Mouse (Mus musculus) embryonic facial prominence, embryonic 14.5 days (tissue): ENCODE data around the gene Cpne2. TPM values are rescaled to one million over a fixed set of nuclear protein-coding genes. Genes with fewer than 3 reads are reported as not detected.

Source experiments
- ATAC-seq: fragments of 200-750 bp; cut with Nextera tagmentation; 2 replicates; pipeline ENCODE4 v1.8.0; 2017; ENCODE audit warnings: low read depth, moderate number of reproducible peaks, moderate TSS enrichment
- DNase-seq: peaks from one replicate; pipeline ENCODE4 v3.0.0-alpha.2; 2015; ENCODE audit warnings: low spot score
- H3K27ac ChIP-seq: fragments of 300-500 bp; sonication (generic); replicated peaks from 2 replicates; pipeline ENCODE4 v1.5.1; 2014; ENCODE audit warnings: low read depth, mild to moderate bottlenecking, low read length, moderate library complexity
- H3K27me3 ChIP-seq: fragments of 300-500 bp; sonication (generic); replicated peaks from 2 replicates; pipeline ENCODE4 v1.6.1; 2014; ENCODE audit warnings: low read length; ENCODE audit not compliant: control insufficient read depth, insufficient read depth
- H3K36me3 ChIP-seq: fragments of 300-500 bp; sonication (generic); 2 replicates; pipeline ENCODE4 v1.6.1; 2014; ENCODE audit warnings: low read length, mixed read lengths; ENCODE audit not compliant: control insufficient read depth, insufficient read depth
- H3K4me1 ChIP-seq: fragments of 300-500 bp; sonication (generic); 2 replicates; pipeline ENCODE4 v1.6.1; 2014; ENCODE audit warnings: antibody characterized with exemption, low read length; ENCODE audit not compliant: control insufficient read depth, insufficient read depth
- H3K4me2 ChIP-seq: fragments of 300-500 bp; sonication (generic); 2 replicates; pipeline ENCODE4 v1.6.1; 2014; ENCODE audit warnings: low read depth, mild to moderate bottlenecking, low read length, moderate library complexity, mixed read lengths
- H3K4me3 ChIP-seq: fragments of 300-500 bp; sonication (generic); 2 replicates; pipeline ENCODE4 v1.5.1; 2014; ENCODE audit warnings: low read depth, mild to moderate bottlenecking, low read length
- H3K9ac ChIP-seq: fragments of 300-500 bp; sonication (generic); 2 replicates; pipeline ENCODE4 v1.6.1; 2014; ENCODE audit warnings: low read depth, mild to moderate bottlenecking, low read length, moderate library complexity, mixed read lengths
- H3K9me3 ChIP-seq: fragments of 300-500 bp; sonication (generic); 2 replicates; pipeline ENCODE4 v1.6.1; 2016; ENCODE audit warnings: low read length; ENCODE audit not compliant: control insufficient read depth
- WGBS: fragments of 180-500 bp; shearing (Covaris S2); extraction: QIAGEN DNeasy Blood & Tissue Kit; methylation state at CpG from one replicate; pipeline ENCODE4 v1.1.7; 2014; 5-methylcytosine and 5-hydroxymethylcytosine counted together
- microRNA-seq: library from miRNA; unstranded; fragments of <30 nt; microRNA quantifications from one replicate; pipeline ENCODE4, GENCODE M21; 2016; ENCODE audit warnings: borderline number of aligned reads
- polyA plus RNA-seq: library from polyadenylated mRNA; unstranded; fragments of >200 nt; fragmentation: Nextera tagmentation; extraction: Ambion mirVana; gene quantifications from 2 replicates; pipeline ENCODE4 v1.2.1, GENCODE M21; 2014

Gene Cpne2
- polyA plus RNA-seq, 1 experiment from 2014 or later: 12.4 TPM

DNA sequence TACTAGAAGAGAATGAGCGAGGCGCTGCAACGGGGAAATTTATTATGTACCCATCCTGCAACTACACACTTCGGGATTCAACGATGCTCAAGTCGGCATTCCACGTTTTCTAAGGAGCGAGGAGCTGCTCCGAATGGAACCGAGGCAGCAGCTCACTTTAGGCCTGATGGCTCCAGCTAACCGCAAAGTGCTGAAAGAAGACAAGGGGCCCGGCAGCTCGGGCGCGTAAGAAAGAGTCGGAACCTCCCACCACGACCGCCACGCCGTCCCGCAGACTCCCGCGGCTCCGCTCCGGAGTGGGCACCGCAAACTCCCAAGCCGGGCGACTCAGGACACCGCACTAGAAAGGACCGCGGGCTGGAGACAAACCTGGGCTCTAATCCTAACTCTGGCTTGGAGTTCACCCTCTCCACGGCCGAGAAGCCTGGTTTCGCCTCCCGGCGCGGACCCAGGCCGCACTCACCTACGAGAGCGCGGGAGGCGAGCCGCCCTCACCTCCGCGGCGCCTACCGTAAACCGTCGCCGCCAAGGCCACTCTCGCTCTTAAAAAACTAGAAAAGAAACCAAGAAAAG is 68.3 kb downstream of the Cpne2 start:
- ATAC-seq (peak; percentile 12), DNase-seq (no peak)

DNA sequence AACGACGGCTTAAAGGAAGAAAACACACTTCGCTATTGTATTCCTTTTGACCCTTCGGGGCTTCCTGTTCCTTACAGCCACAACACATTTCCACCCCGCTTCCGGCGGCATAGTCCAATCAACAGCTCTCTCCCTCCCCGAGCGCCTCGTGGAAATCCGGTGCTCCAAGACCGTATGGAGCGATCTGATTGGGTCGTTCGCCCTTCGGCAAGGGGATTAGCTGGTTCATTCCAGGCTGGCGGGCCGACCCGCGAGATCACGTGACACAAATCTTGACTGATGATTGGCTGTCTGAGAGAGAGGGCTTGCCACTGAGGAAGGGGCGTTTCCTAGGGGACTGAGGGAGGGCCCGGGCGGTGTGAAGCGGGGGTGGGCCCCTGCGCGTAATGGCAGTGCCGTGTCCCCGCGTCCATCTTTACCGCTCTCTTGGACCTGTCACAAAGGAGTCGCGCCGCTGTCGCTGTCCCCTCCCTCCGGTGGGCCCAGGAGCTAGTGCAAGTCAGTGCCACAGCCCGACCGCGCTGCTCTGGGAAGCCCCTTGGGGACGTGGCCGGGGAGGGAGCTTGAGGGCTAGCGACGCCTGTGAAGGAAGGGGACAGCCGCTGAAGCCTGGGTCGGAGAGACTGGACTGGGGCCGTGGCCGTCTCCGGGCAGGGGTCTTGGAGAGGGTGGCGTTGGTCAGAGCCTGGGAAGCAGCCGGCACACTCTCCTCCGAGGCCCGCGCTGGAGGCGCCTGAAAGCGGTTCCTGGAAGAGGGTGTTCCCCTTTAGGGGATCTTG is 69.0 kb downstream of the Cpne2 start, which contains the start of the genes Rspry1 and Fam192a:
Gene Rspry1, plus strand, starts transcription at position 331 of the 779 bp plus-strand sequence.
Gene Fam192a, minus strand, starts transcription at position 391 of the 779 bp plus-strand sequence.
- Histone ChIP-seq H3K9ac (peak within 1 kb of the TSS; percentile 94), H3K4me3 (peak within 1 kb of the TSS; percentile 94), H3K9me3 (no peaks in the 10 kb centered on the region), H3K27me3 (no peaks in the 10 kb centered on the region), H3K27ac (peak within 1 kb of the TSS; percentile 94), H3K4me1 (peaks cover 19% of the 10 kb centered on the region), H3K4me2 (peak within 1 kb of the TSS; percentile 92), H3K36me3 (no peaks in the 10 kb centered on the region)
- DNase-seq (peak; percentile 100), ATAC-seq (peak; percentile 100)
- WGBS: under 1% methylated on average over 48 of the region's 55 CpGs

More for the DNA sequence above, 68.3 kb downstream of the Cpne2 start:
- Histone ChIP-seq H3K27me3 (no peaks in the 10 kb centered on the region), H3K27ac (peak overlapping the region; percentile 94), H3K36me3 (no peaks in the 10 kb centered on the region), H3K4me2 (peak overlapping the region; percentile 92), H3K9me3 (no peaks in the 10 kb centered on the region), H3K4me1 (peaks cover 19% of the 10 kb centered on the region), H3K9ac (peak overlapping the region; percentile 92), H3K4me3 (peak overlapping the region; percentile 94)
- WGBS: under 1% methylated on average over 49 of the region's 51 CpGs

DNA sequence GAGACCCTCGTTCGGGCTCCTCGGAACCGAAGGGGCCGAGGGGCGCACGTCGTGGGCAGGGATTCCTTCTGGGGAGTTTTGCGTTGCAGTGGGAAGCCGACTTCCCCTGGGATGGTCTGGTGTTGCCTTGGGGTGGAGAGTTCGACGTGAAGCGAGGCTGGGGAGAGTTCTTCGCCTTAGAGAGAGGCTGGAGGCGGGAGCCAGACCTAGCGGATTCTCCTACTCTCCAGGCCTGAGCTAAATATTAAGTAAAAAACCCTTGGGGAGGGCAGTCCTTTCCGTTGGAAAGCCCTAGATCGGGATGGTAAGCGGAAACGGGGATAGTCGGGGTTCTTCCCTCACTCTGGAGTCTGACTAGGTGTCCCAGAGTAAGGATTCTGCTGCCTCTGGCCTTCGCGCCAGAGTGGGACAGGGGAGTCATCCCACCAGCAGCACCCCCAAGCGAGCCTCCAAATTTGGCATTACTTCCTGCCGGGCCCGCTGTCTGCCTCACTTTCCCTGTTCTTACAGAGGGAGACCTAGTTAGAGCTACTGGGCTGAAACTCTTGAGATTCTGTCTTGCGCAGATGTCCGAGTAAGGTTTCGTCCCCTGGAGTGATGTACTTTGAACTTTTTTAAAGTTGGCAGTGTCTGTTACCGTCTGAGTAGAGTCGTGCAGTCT is 69.8 kb downstream of the Cpne2 start:
- Histone ChIP-seq H3K4me2 (peak overlapping the region; percentile 87), H3K27ac (peak overlapping the region; percentile 86), H3K4me3 (peak overlapping the region; percentile 94), H3K27me3 (no peaks in the 10 kb centered on the region), H3K4me1 (peaks cover 19% of the 10 kb centered on the region), H3K9me3 (no peaks in the 10 kb centered on the region), H3K36me3 (peaks cover 4% of the 10 kb centered on the region), H3K9ac (peak overlapping the region; percentile 94)
- under 1% methylated on average over 28 of the region's 31 CpGs for WGBS
- DNase-seq (peak; percentile 32), ATAC-seq (no peak)

DNA sequence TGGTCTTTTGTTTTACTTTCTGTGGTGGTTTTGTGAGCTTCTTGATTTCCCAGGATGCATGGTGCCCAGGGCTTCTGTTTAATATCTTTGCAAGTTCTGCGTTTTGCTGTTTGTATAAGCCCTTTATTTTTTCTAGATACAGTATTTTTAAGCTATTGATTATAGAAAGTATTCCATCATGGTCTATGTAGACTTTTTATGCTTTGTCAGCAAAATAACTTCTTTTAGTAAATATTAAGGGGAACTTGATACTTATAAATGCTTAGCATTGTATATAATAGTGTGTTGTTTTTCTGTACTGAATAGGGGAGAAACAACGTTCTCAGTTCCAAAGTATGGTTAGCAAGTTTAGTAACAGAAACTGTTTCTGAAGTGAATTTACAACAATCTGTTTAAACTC is 71.2 kb downstream of the Cpne2 start:
- peaks cover 4% of the 10 kb centered on the region for H3K36me3 ChIP-seq
- H3K27ac ChIP-seq: no peak overlapping the region
- H3K9ac ChIP-seq: no peak overlapping the region
- no peaks in the 10 kb centered on the region for H3K27me3 ChIP-seq
- WGBS: 77% methylated on average over 2 of the region's 2 CpGs
- ATAC-seq (no peak), DNase-seq (no peak)
- no peaks in the 10 kb centered on the region for H3K9me3 ChIP-seq
- no peak overlapping the region for H3K4me2 ChIP-seq
- no peak overlapping the region for H3K4me3 ChIP-seq
- peaks cover 19% of the 10 kb centered on the region for H3K4me1 ChIP-seq

DNA sequence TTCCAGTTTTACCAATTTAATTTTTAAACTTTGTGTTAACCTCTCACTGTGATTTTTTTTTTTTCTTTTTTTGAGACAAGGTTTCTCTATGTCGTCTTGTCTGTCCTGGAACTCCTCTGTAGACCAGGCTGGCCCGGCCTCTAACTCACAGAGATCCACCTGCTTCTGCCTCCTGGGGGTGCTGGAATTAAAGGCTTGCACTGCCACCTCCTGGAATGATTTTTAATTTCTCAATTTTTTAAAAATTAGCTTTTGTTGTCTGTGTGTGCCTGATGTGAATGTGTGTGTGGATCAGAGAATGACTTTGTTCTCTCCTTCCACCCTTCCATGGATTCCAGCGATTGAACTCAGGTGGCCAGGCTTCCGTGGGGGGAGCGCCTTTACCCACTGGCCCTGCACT is 74.3 kb downstream of the Cpne2 start:
- Histone ChIP-seq H3K27me3 (no peaks in the 10 kb centered on the region), H3K4me2 (no peak overlapping the region), H3K4me1 (peaks cover 10% of the 10 kb centered on the region), H3K4me3 (no peak overlapping the region), H3K9ac (no peak overlapping the region), H3K9me3 (no peaks in the 10 kb centered on the region), H3K36me3 (peaks cover 4% of the 10 kb centered on the region), H3K27ac (no peak overlapping the region)
- DNase-seq (no peak), ATAC-seq (no peak)
- WGBS: 95% methylated on average over 5 of the region's 5 CpGs

Small RNAs within 50 kb of the gene (microRNA-seq; reads per million reads assigned to microRNA genes)
- not detected for gene Mir7072

Other genes starting within 250 kb of the Cpne2 start
- gene Slc12a3, start 203.8 kb upstream of the Cpne2 start, polyA plus RNA-seq: 0.29 TPM in 1 of 2 replicates, not detected in the other
- 93.8 and 107 TPM in 2 replicates for gene Herpud1, start 146.6 kb upstream of the Cpne2 start, polyA plus RNA-seq
- gene Nlrc5, start 98.6 kb upstream of the Cpne2 start, polyA plus RNA-seq: 0.39 and 0.42 TPM in 2 replicates
- 33.6 and 36.0 TPM in 2 replicates for gene Rspry1, start 68.9 kb downstream of the Cpne2 start, polyA plus RNA-seq
- 48.7 and 56.0 TPM in 2 replicates for gene Fam192a, start 69.0 kb downstream of the Cpne2 start, polyA plus RNA-seq
- gene Arl2bp, start 133.6 kb downstream of the Cpne2 start, polyA plus RNA-seq: 54.5 and 59.0 TPM in 2 replicates
- 4.6 and 8.1 TPM in 2 replicates for gene Pllp, start 163.3 kb downstream of the Cpne2 start, polyA plus RNA-seq
- not detected in 2 replicates for gene Ccl22, start 212.6 kb downstream of the Cpne2 start, polyA plus RNA-seq
- gene Cx3cl1, start 239.0 kb downstream of the Cpne2 start, polyA plus RNA-seq: 7.9 and 8.3 TPM in 2 replicates